Mouse (Mus musculus) CH12.LX (cell line): ENCODE measurements around the gene Prkar2a. TPM values are rescaled to one million over a fixed set of nuclear protein-coding genes. Genes with fewer than 3 reads are reported as not detected.
A peak's percentile ranks its signal among the peaks of the same experiment; 100 is the strongest.

Source experiments
- DNase-seq: peaks from one replicate; pipeline ENCODE4 v3.0.0-alpha.2; 2013; ENCODE audit errors: extremely low read depth
- H3K27ac ChIP-seq: 2 replicates; pipeline ENCODE4 v1.5.1; 2012; ENCODE audit warnings: low read depth, mild to moderate bottlenecking, control low read depth, moderate library complexity; ENCODE audit not compliant: insufficient read depth
- H3K27me3 ChIP-seq: replicated peaks from 2 replicates; pipeline ENCODE3; 2012; ENCODE audit warnings: inconsistent platforms
- H3K36me3 ChIP-seq, 2 experiments: replicated peaks in 1 of 2; 2 replicates each; pipeline versions ENCODE3 to v1.6.1; 2012; ENCODE audit warnings: inconsistent platforms in 1 of 2, low read length in 1 of 2, mild to moderate bottlenecking in 1 of 2, mixed read lengths in 1 of 2, moderate library complexity in 1 of 2; ENCODE audit not compliant: control insufficient read depth in 1 of 2, insufficient read depth in 1 of 2
- H3K4me1 ChIP-seq, 2 experiments: 2 replicates each; pipeline ENCODE4 v1.6.1; 2012; ENCODE audit warnings: inconsistent platforms in 1 of 2, moderate library complexity in 1 of 2; ENCODE audit not compliant: insufficient read depth in 2 of 2, control insufficient read depth in 1 of 2
- H3K4me2 ChIP-seq: 2 replicates; pipeline ENCODE4 v1.6.1; 2012; ENCODE audit warnings: low read depth, mild to moderate bottlenecking, control low read depth; ENCODE audit not compliant: poor library complexity, insufficient read depth, severe bottlenecking
- H3K4me3 ChIP-seq, 3 experiments: fragments of 150-350 bp in 1 of 3; sonication (generic) in 1 of 3; replicated peaks in 1 of 3; 2 replicates each; pipeline versions ENCODE3 to v1.5.1; 2011 to 2012; ENCODE audit warnings: low read depth in 2 of 3, low read length in 2 of 3, mild to moderate bottlenecking in 2 of 3, moderate library complexity in 2 of 3, control low read depth in 1 of 3, improper control_type of control experiment in 1 of 3, inconsistent platforms in 1 of 3, mixed read lengths in 1 of 3; ENCODE audit not compliant: poor library complexity in 1 of 3
- H3K79me2 ChIP-seq: replicated peaks from 2 replicates; pipeline ENCODE4 v1.6.1; 2012; ENCODE audit warnings: mild to moderate bottlenecking, moderate library complexity; ENCODE audit not compliant: control insufficient read depth, poor library complexity, insufficient read depth, severe bottlenecking; ENCODE audit errors: extremely low read depth
- H3K9ac ChIP-seq: 2 replicates; pipeline ENCODE4 v1.6.1; 2012; ENCODE audit warnings: low read depth, mild to moderate bottlenecking, control low read depth, moderate library complexity; ENCODE audit not compliant: insufficient read depth
- H3K9me3 ChIP-seq: replicated peaks from 2 replicates; pipeline ENCODE3; 2012; ENCODE audit warnings: low read length, inconsistent platforms, mixed read lengths
- CHD1 ChIP-seq: IDR thresholded peaks from 2 replicates; pipeline ENCODE4 v1.6.1; 2012; ENCODE audit warnings: low read depth, low read length, improper control_type of control experiment, inconsistent platforms
- CHD2 ChIP-seq: IDR thresholded peaks from 2 replicates; pipeline ENCODE4 v1.6.1; 2011; ENCODE audit warnings: low read length, improper control_type of control experiment
- CTCF ChIP-seq, 2 experiments: IDR thresholded peaks in 1 of 2; conservative IDR thresholded peaks in 1 of 2; 2 replicates each; pipeline ENCODE4 v1.5.1; 2011 to 2012; ENCODE audit warnings: low read depth in 2 of 2, low read length in 2 of 2, improper control_type of control experiment in 1 of 2, inconsistent platforms in 1 of 2, mild to moderate bottlenecking in 1 of 2, moderate library complexity in 1 of 2
- E2F4 ChIP-seq: IDR thresholded peaks from 2 replicates; pipeline ENCODE4 v1.6.1; 2011; ENCODE audit warnings: low read depth, low read length, improper control_type of control experiment; ENCODE audit not compliant: insufficient replicate concordance
- GABPA ChIP-seq: IDR thresholded peaks from 2 replicates; pipeline ENCODE4 v1.6.1; 2012; ENCODE audit warnings: low read depth, low read length, improper control_type of control experiment, inconsistent platforms; ENCODE audit not compliant: insufficient replicate concordance
- IRF4 ChIP-seq: IDR thresholded peaks from 2 replicates; pipeline ENCODE4 v1.6.1; 2014; ENCODE audit warnings: low read depth, mild to moderate bottlenecking, inconsistent platforms, low read length, improper control_type of control experiment
- JUN ChIP-seq: IDR thresholded peaks from 2 replicates; pipeline ENCODE4 v1.6.1; 2011; ENCODE audit warnings: low read depth, mild to moderate bottlenecking, low read length, improper control_type of control experiment, moderate library complexity; ENCODE audit not compliant: insufficient read depth
- KAT2A ChIP-seq: IDR thresholded peaks from 2 replicates; pipeline ENCODE4 v1.6.1; 2012; ENCODE audit warnings: low read length, improper control_type of control experiment, inconsistent platforms; ENCODE audit not compliant: insufficient replicate concordance
- MAFK ChIP-seq: IDR thresholded peaks from 2 replicates; pipeline ENCODE4 v1.6.1; 2011; ENCODE audit warnings: low read length, improper control_type of control experiment; ENCODE audit not compliant: insufficient replicate concordance
- MAX ChIP-seq: IDR thresholded peaks from 2 replicates; pipeline ENCODE4 v1.6.1; 2011; ENCODE audit warnings: low read length, improper control_type of control experiment
- MAZ ChIP-seq: IDR thresholded peaks from 2 replicates; pipeline ENCODE4 v1.6.1; 2012; ENCODE audit warnings: low read depth, mild to moderate bottlenecking, inconsistent platforms, low read length, improper control_type of control experiment, moderate library complexity
- MYC ChIP-seq: IDR thresholded peaks from 2 replicates; pipeline ENCODE4 v1.6.1; 2011; ENCODE audit warnings: low read depth, mild to moderate bottlenecking, improper control_type of control experiment, low read length
- NELFE ChIP-seq: IDR thresholded peaks from 2 replicates; pipeline ENCODE4 v1.6.1; 2011; ENCODE audit warnings: low read depth, low read length, improper control_type of control experiment
- NRF1 ChIP-seq: IDR thresholded peaks from 2 replicates; pipeline ENCODE4 v1.6.1; 2014; ENCODE audit warnings: low read depth, mild to moderate bottlenecking, inconsistent platforms, low read length, improper control_type of control experiment, moderate library complexity
- POLR2A ChIP-seq: IDR thresholded peaks from 2 replicates; pipeline ENCODE4 v1.6.1; 2011; ENCODE audit warnings: low read depth, mild to moderate bottlenecking, improper control_type of control experiment, low read length
- RAD21 ChIP-seq: IDR thresholded peaks from 2 replicates; pipeline ENCODE4 v1.6.1; 2011; ENCODE audit warnings: low read depth, mild to moderate bottlenecking, low read length, improper control_type of control experiment, moderate library complexity
- SIN3A ChIP-seq: IDR thresholded peaks from 2 replicates; pipeline ENCODE4 v1.6.1; 2012; ENCODE audit warnings: low read length, improper control_type of control experiment, inconsistent platforms
- SMC3 ChIP-seq: IDR thresholded peaks from 2 replicates; pipeline ENCODE4 v1.6.1; 2011; ENCODE audit warnings: low read depth, low read length, improper control_type of control experiment
- TBP ChIP-seq: conservative IDR thresholded peaks from 2 replicates; pipeline ENCODE4 v1.6.1; 2011; ENCODE audit warnings: low read depth, low read length, improper control_type of control experiment
- TCF12 ChIP-seq: IDR thresholded peaks from 2 replicates; pipeline ENCODE4 v1.6.1; 2014; ENCODE audit warnings: low read depth, mild to moderate bottlenecking, inconsistent platforms, low read length, improper control_type of control experiment
- UBTF ChIP-seq: IDR thresholded peaks from 2 replicates; pipeline ENCODE4 v1.6.1; 2012; ENCODE audit warnings: low read depth, mild to moderate bottlenecking, inconsistent platforms, low read length, improper control_type of control experiment, moderate library complexity
- USF1 ChIP-seq: IDR thresholded peaks from 2 replicates; pipeline ENCODE4 v1.6.1; 2014; ENCODE audit warnings: low read depth, mild to moderate bottlenecking, inconsistent platforms, low read length, improper control_type of control experiment
- ZC3H11A ChIP-seq: IDR thresholded peaks from 2 replicates; pipeline ENCODE4 v1.6.1; 2012; ENCODE audit warnings: low read depth, mild to moderate bottlenecking, inconsistent platforms, low read length, improper control_type of control experiment
- ZKSCAN1 ChIP-seq: IDR thresholded peaks from 2 replicates; pipeline ENCODE4 v1.6.1; 2012; ENCODE audit warnings: low read depth, inconsistent platforms, low read length, improper control_type of control experiment, borderline replicate concordance
- ZMIZ1 ChIP-seq: IDR thresholded peaks from 2 replicates; pipeline ENCODE4 v1.6.1; 2012; ENCODE audit warnings: low read depth, mild to moderate bottlenecking, inconsistent platforms, low read length, improper control_type of control experiment
- ZNF384 ChIP-seq: IDR thresholded peaks from 2 replicates; pipeline ENCODE4 v1.6.1; 2012; ENCODE audit warnings: low read depth, low read length, improper control_type of control experiment, inconsistent platforms
- dilution Hi-C: fragments of 300-500 bp; cut with MboI; formaldehyde crosslinking; loops from 2 replicates; pipeline ENCODE4 v1.14.3; 2020; ENCODE audit warnings: low sequenced_read_pairs; ENCODE audit not compliant: extremely low pct_unique_long_range_greater_than_20kb, extremely low pct_ligation_motif_present
- in situ Hi-C: fragments of 300-500 bp; cut with MboI; formaldehyde crosslinking; loops from 3 replicates; pipeline ENCODE4 v1.14.3; 2019; ENCODE audit warnings: low sequenced_read_pairs, low pct_ligation_motif_present, low pct_unique_long_range_greater_than_20kb, mixed read lengths
- polyA plus RNA-seq: library from polyadenylated mRNA; unstranded; fragments of >175 nt; gene quantifications from 2 replicates; pipeline ENCODE4 v1.2.1, GENCODE M21; 2012; ENCODE audit warnings: low read depth; ENCODE audit not compliant: insufficient read length
- total RNA-seq, 2 experiments: library from RNA; depleted of rRNA; stranded (reverse); fragments of 300-350 nt in 1 of 2; fragments of >200 nt in 1 of 2; gene quantifications; 2 replicates each; pipeline ENCODE4 v1.2.3; 2012 to 2014

The Prkar2a gene
- total and polyA plus RNA-seq, 3 experiments, result 13.6 to 44.4 (median 14.9) TPM

DNA sequence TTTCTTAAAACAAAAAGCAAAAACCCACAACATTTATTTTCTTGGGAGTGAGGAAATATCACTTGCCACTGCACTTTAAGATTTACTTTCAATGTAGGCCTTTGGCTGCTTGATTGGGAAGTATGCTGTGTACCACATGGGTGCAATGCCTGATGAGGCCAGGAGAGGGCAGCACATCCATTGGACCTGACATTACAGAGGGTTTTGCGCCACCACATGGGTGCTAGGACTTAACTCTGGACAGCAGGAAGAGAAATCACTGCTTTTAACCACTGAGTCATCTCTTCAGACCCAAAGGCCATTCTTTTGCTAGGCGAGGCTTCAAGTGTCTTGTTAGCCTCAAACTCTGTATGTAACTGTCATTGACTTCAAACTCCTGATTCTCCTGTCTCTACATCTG is 70.7 kb downstream of the Prkar2a start:
- peak; percentile 67 for DNase-seq
- H3K9me3 ChIP-seq, result peaks cover 4% of the 10 kb centered on the region
- H3K27me3 ChIP-seq, result peaks cover 2% of the 10 kb centered on the region
- H3K79me2 ChIP-seq, result no peaks in the 10 kb centered on the region; the same call in 1 of the 2 replicates
- dilution Hi-C loops, result no loop called here
- in situ Hi-C loops, result loop anchor here (10.0 kb wide), 1 partner anchor 45 kb away; the partner anchor contains the start of gene Nckipsd
- peaks cover 3 to 12% of the 10 kb centered on the region in 2 experiments; a peak in 3 of 4 replicates for H3K4me1 ChIP-seq
- TF ChIP-seq TBP, result no peak
- no peak for TF ChIP-seq TCF12
- TF ChIP-seq RAD21, result peak; percentile 76
- no peak for TF ChIP-seq E2F4
- TF ChIP-seq MAX, result peak; percentile 62
- TF ChIP-seq NELFE, result no peak
- TF ChIP-seq CHD2, result no peak
- no peak for TF ChIP-seq ZKSCAN1
- TF ChIP-seq JUN, result no peak
- TF ChIP-seq USF1, result no peak
- TF ChIP-seq ZMIZ1, result no peak
- no peak for TF ChIP-seq GABPA
- no peak for TF ChIP-seq ZNF384
- no peak for TF ChIP-seq NRF1
- TF ChIP-seq ZC3H11A, result no peak
- 0 out of 2 replicates have a peak, but pooled peaks have one; percentile 51 for TF ChIP-seq MYC
- no peak for TF ChIP-seq MAFK
- peak; percentile 80 for TF ChIP-seq SMC3
- no peak for TF ChIP-seq CHD1
- TF ChIP-seq SIN3A, result no peak
- TF ChIP-seq KAT2A, result no peak
- no peak for TF ChIP-seq MAZ
- TF ChIP-seq IRF4, result no peak
- no peak for TF ChIP-seq POLR2A
- TF ChIP-seq CTCF (conservative IDR thresholded peaks at IDR 0.05 in 1 of 2, IDR thresholded peaks at IDR 0.05 in 1 of 2; ENCODE audit: low read depth in 2 of 2, low read length in 2 of 2), result peak; percentile 82 to 89
- TF ChIP-seq UBTF, result no peak
- H3K36me3 ChIP-seq, result no peaks in the 10 kb centered on the region
- H3K27ac ChIP-seq, result no peak overlapping the region
- no peak overlapping the region for H3K4me3 ChIP-seq
- no peak overlapping the region for H3K9ac ChIP-seq
- no peak overlapping the region for H3K4me2 ChIP-seq
